In the genomic region with DNA sequence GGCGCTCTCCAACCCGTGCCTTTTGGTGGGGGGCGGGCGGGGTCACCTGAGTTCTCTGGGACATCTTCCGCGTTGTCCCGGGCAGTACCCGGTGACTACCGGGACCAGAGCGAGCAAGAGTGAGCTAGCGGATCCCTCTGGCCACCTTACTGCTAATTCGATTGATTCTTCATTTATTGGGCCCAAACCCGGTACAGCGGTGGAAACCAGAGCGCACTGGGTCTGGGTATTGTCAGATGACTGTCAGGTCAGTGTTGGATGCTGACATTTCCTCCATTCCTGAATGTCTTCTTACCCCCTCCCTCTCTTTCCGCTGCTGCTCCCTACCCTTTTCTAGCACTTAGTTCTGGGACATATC, we compare ENCODE assay signal across 8 mouse cellular contexts. TPM values are rescaled to one million over a fixed set of nuclear protein-coding genes. Genes with fewer than 3 reads are reported as not detected.
DNase-seq lines count a peak whose midpoint lies in the region; ATAC-seq lines count a peak whose summit lies in the region.

No protein-coding gene starts in this region.

- H3K4me2 ChIP-seq in limb, embryonic 11.5 days (ENCODE audit: low read depth, severe bottlenecking), result peak overlapping the region; percentile 98
- H3K4me2 ChIP-seq in stomach, embryonic 14.5 days (replicated peaks; ENCODE audit: low read depth, low read length), result peak overlapping the region; percentile 83

- no peak overlapping the region; the same call in 1 of the 2 replicates for H3K27ac ChIP-seq in limb, embryonic 11.5 days (replicated peaks; ENCODE audit: low read depth, low read length)
- peak overlapping the region; percentile 95 for H3K27ac ChIP-seq in stomach, embryonic 14.5 days (ENCODE audit: low read length)

- no peak for ATAC-seq in megakaryocyte, adult 5-6 weeks (ENCODE audit: poor library complexity, severe bottlenecking)
- ATAC-seq in limb, embryonic 11.5 days (ENCODE audit: insufficient number of reproducible peaks, low FRiP score, low TSS enrichment, low read depth), result no peak
- no peak; the same call in 1 of the 2 replicates for ATAC-seq in stomach, embryonic 14.5 days (ENCODE audit: insufficient number of reproducible peaks, insufficient read depth, low FRiP score, low read depth)

- peaks cover 5% of the 10 kb centered on the region; the same call in 1 of the 2 replicates for H3K9me3 ChIP-seq in megakaryocyte, embryonic 14.5 days
- no peaks in the 10 kb centered on the region for H3K9me3 ChIP-seq in limb, embryonic 11.5 days (ENCODE audit: control insufficient read depth, low read length)
- H3K9me3 ChIP-seq in stomach, embryonic 14.5 days (ENCODE audit: control insufficient read depth, low read depth, low read length), result no peaks in the 10 kb centered on the region

- H3K27me3 ChIP-seq in megakaryocyte, embryonic 14.5 days (replicated peaks), result peaks cover 70% of the 10 kb centered on the region
- H3K27me3 ChIP-seq in limb, embryonic 11.5 days (ENCODE audit: control insufficient read depth, insufficient read depth, low read length), result peaks cover 18% of the 10 kb centered on the region
- no peaks in the 10 kb centered on the region for H3K27me3 ChIP-seq in stomach, embryonic 14.5 days (ENCODE audit: control insufficient read depth, insufficient read depth, low read length)

- peak overlapping the region; percentile 14 for H3K4me3 ChIP-seq in megakaryocyte, embryonic 14.5 days (replicated peaks)
- H3K4me3 ChIP-seq in limb, embryonic 11.5 days (ENCODE audit: low read depth, low read length), result peak overlapping the region; percentile 74
- peak overlapping the region; percentile 68 for H3K4me3 ChIP-seq in stomach, embryonic 14.5 days (ENCODE audit: low read depth, low read length)

- DNase-seq in cerebellum, adult 11-12 months, result peak; percentile 34
- DNase-seq in cerebellum, postnatal 25 days, result no peak
- no peak for DNase-seq in limb, embryonic 11.5 days (ENCODE audit: low spot score)
- no peak for DNase-seq in thymus, postnatal 4 days
- no peak for DNase-seq in spleen, adult 12 weeks (ENCODE audit: low spot score)

- H3K4me1 ChIP-seq in megakaryocyte, embryonic 14.5 days, result peaks cover 35% of the 10 kb centered on the region
- peaks cover 8% of the 10 kb centered on the region for H3K4me1 ChIP-seq in limb, embryonic 11.5 days (ENCODE audit: control insufficient read depth, insufficient read depth, low read length)
- peaks cover 15% of the 10 kb centered on the region; the same call in 1 of the 2 replicates for H3K4me1 ChIP-seq in stomach, embryonic 14.5 days (ENCODE audit: control insufficient read depth, insufficient read depth, low read length)

- peak overlapping the region; percentile 79 for H3K9ac ChIP-seq in limb, embryonic 11.5 days (ENCODE audit: low read length)
- H3K9ac ChIP-seq in stomach, embryonic 14.5 days (replicated peaks; ENCODE audit: low read depth, low read length), result peak overlapping the region; percentile 80

- WGBS in limb, embryonic 11.5 days, result 0% methylated on average over 16 of the region's 16 CpGs
- 0% methylated on average over 16 of the region's 16 CpGs for WGBS in stomach, embryonic 14.5 days

- H3K36me3 ChIP-seq in megakaryocyte, embryonic 14.5 days (replicated peaks; ENCODE audit: low read length), result no peaks in the 10 kb centered on the region
- H3K36me3 ChIP-seq in limb, embryonic 11.5 days (ENCODE audit: control insufficient read depth, insufficient read depth, low read length), result no peaks in the 10 kb centered on the region
- H3K36me3 ChIP-seq in stomach, embryonic 14.5 days (ENCODE audit: control insufficient read depth, insufficient read depth, low read length), result no peaks in the 10 kb centered on the region

RNA-seq across cellular contexts. Expression of a gene that starts 0.7 kb away (rescaled TPM):
- polyA plus RNA-seq in megakaryocyte, embryonic 14.5 days (2012; ENCODE audit: insufficient read depth, low replicate concordance), result not detected in 2 replicates
- 0.21 and 0.33 TPM in 2 replicates for total RNA-seq in megakaryocyte, adult 5-6 weeks (2015)
- 0.07 and 0.41 TPM in 2 replicates for total RNA-seq in megakaryocyte, adult 5-6 weeks (2017)
- 10.9 and 11.0 TPM in 2 replicates for polyA plus RNA-seq in limb, embryonic 11.5 days (2014; fragmentation: Nextera tagmentation; extraction: Ambion mirVana)
- 21.6 and 23.3 TPM in 2 replicates for polyA plus RNA-seq in stomach, embryonic 14.5 days (2014; fragmentation: Nextera tagmentation; extraction: Ambion mirVana)

Comparison
In these comparisons a context has a peak if more than half of its experiments do, and no peak if none do; other contexts are left out.
1. H3K4me3 ChIP-seq: peak in every context shown above with its lines; median percentile 74 in limb, embryonic 11.5 days; 68 in stomach, embryonic 14.5 days; 14 in megakaryocyte, embryonic 14.5 days.
2. RNA of a gene that starts 0.7 kb away (polyA plus RNA-seq): 21.6 to 23.3 TPM in stomach, embryonic 14.5 days and 10.9 to 11.0 TPM in limb, embryonic 11.5 days; not detected in megakaryocyte, embryonic 14.5 days; every median in the first group is over 10 times any median in the second.